8 mouse cellular contexts compared by ENCODE assay signal in the genomic region with DNA sequence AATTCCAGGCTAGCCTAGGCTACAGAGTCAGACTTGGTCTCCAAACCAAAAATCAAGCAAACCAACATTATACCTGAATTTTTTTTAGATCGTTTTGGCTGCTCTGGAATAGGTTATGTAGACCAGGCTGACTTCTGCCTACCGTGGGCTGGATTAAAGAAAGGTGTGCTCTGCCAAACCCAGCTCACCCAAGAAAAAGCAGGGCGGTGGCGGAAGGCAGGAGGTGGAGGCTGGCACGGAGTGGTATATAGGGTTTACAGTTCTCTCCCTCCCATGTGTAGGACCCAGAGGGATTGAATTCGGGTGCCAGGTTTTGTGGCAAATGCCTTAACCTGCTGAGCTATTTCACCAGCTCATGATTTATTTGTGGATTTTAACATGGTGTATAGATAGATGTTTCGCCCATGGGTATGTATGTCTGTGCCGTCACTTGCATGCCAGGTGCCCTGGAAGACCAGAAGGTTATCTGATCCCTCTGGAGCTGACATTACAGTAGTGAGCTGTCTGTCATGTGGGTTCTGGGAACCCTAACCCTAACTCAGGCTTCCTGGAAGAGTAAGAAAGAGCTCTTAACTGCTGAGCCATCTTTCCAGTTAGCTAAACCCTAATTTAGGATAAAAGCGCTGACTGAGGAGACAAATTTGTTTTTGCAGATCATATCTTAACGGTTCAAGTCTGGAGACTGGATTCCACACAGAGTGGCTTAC. TPM values are rescaled to one million over a fixed set of nuclear protein-coding genes. Genes with fewer than 3 reads are reported as not detected.
A peak's percentile ranks its signal among the peaks of the same experiment; 100 is the strongest.
DNase-seq lines count a peak whose midpoint lies in the region; ATAC-seq and TF ChIP-seq lines count a peak whose summit lies in the region.

Gene Exoc7 (minus strand): TSS at position 215 of the 707 bp plus-strand sequence.

- H3K79me2 ChIP-seq in myocyte (ENCODE audit: control insufficient read depth, insufficient read depth), result peaks cover 10% of the 10 kb centered on the region

- TF ChIP-seq POLR2A in myocyte (IDR thresholded peaks at IDR 0.05; ENCODE audit: insufficient read length, low read depth), result no peak

- ATAC-seq in embryonic facial prominence, embryonic 11.5 days (replicated peaks; ENCODE audit: insufficient number of reproducible peaks, low FRiP score, low TSS enrichment, low read depth), result peak; percentile 39; the same call in 1 of the 2 replicates
- no peak for ATAC-seq in heart, embryonic 13.5 days (ENCODE audit: extremely low read depth, insufficient number of reproducible peaks, low FRiP score, low TSS enrichment)

- WGBS in embryonic facial prominence, embryonic 11.5 days, result 80% methylated on average over 10 of the region's 10 CpGs
- 79% methylated on average over 10 of the region's 10 CpGs for WGBS in heart, embryonic 13.5 days

- peak within 1 kb of the TSS; percentile 17 for H3ac ChIP-seq in myocyte (ENCODE audit: control insufficient read depth, insufficient read length)

- DNase-seq in thymus, postnatal 0 days (ENCODE audit: low spot score), result no peak
- DNase-seq in thymus, postnatal 25 days, result no peak
- DNase-seq in embryonic facial prominence, embryonic 11.5 days (ENCODE audit: low spot score), result no peak
- DNase-seq in left cerebral cortex, postnatal 14 days (ENCODE audit: low spot score in 2 of 2), result no peak
- no peak for DNase-seq in urinary bladder, postnatal 25 days (ENCODE audit: low spot score)
- no peak for DNase-seq in frontal cortex, postnatal 10 days (ENCODE audit: low spot score in 2 of 2)

- H3K36me3 ChIP-seq in embryonic facial prominence, embryonic 11.5 days (replicated peaks; ENCODE audit: control insufficient read depth, insufficient read depth, low read depth, low read length), result peaks cover 7% of the 10 kb centered on the region
- peaks cover 32% of the 10 kb centered on the region for H3K36me3 ChIP-seq in heart, embryonic 13.5 days
- H3K36me3 ChIP-seq in myocyte (ENCODE audit: control insufficient read depth, insufficient read depth), result peaks cover 15% of the 10 kb centered on the region

- no peak within 1 kb of the TSS for H3K27ac ChIP-seq in embryonic facial prominence, embryonic 11.5 days (replicated peaks; ENCODE audit: low read depth, low read length)
- H3K27ac ChIP-seq in heart, embryonic 13.5 days (replicated peaks), result 0 out of 2 replicates have a peak within 1 kb of the TSS, but pooled peaks have one; percentile 13

- H3K27me3 ChIP-seq in embryonic facial prominence, embryonic 11.5 days (ENCODE audit: control insufficient read depth, insufficient read depth, low read length), result no peaks in the 10 kb centered on the region
- peaks cover 5% of the 10 kb centered on the region; the same call in 1 of the 2 replicates for H3K27me3 ChIP-seq in heart, embryonic 13.5 days (replicated peaks)
- H3K27me3 ChIP-seq in myocyte (ENCODE audit: control insufficient read depth, insufficient read depth, insufficient read length), result no peaks in the 10 kb centered on the region

- peak within 1 kb of the TSS; percentile 70 for H3K4me2 ChIP-seq in embryonic facial prominence, embryonic 11.5 days (ENCODE audit: low read depth, low read length)
- H3K4me2 ChIP-seq in heart, embryonic 13.5 days, result peak within 1 kb of the TSS; percentile 89
- H3K4me2 ChIP-seq in myocyte (ENCODE audit: low read depth), result peak within 1 kb of the TSS; percentile 100

- no peaks in the 10 kb centered on the region for H3K4me1 ChIP-seq in embryonic facial prominence, embryonic 11.5 days (ENCODE audit: control insufficient read depth, insufficient read depth, low read length)
- H3K4me1 ChIP-seq in heart, embryonic 13.5 days, result peaks cover 7% of the 10 kb centered on the region

- intact Hi-C loops in left cerebral cortex, postnatal 14 days (cut with DNase I), result loop anchor here (5.0 kb wide), 1 partner anchor 35 kb away; the partner anchor contains the start of gene Srp68

- no peaks in the 10 kb centered on the region for H3K9me3 ChIP-seq in embryonic facial prominence, embryonic 11.5 days (replicated peaks; ENCODE audit: control insufficient read depth, low read length)
- no peaks in the 10 kb centered on the region for H3K9me3 ChIP-seq in heart, embryonic 13.5 days

- H3K9ac ChIP-seq in embryonic facial prominence, embryonic 11.5 days (replicated peaks; ENCODE audit: low read length), result peak within 1 kb of the TSS; percentile 72
- H3K9ac ChIP-seq in heart, embryonic 13.5 days, result peak within 1 kb of the TSS; percentile 88

- H3K4me3 ChIP-seq in embryonic facial prominence, embryonic 11.5 days (ENCODE audit: low read depth, low read length), result peak within 1 kb of the TSS; percentile 80
- H3K4me3 ChIP-seq in heart, embryonic 13.5 days, result peak within 1 kb of the TSS; percentile 70
- H3K4me3 ChIP-seq in myocyte, result peak within 1 kb of the TSS; percentile 91

TF ChIP-seq in myocyte, 11 proteins besides CTCF, POLR2A, EP300 and RAD21:
- TF ChIP-seq MYOD1 (IDR thresholded peaks at IDR 0.05; ENCODE audit: control insufficient read depth in 1 of 3, insufficient read length in 2 of 3, low read depth in 2 of 3) (no peak), SRF (IDR thresholded peaks at IDR 0.05; ENCODE audit: control insufficient read depth, insufficient read length, low read depth) (no peak), USF1 (IDR thresholded peaks at IDR 0.05; ENCODE audit: low read depth) (no peak), E2F4 (IDR thresholded peaks at IDR 0.05; ENCODE audit: insufficient read depth) (no peak), MYOG (IDR thresholded peaks at IDR 0.05; ENCODE audit: control insufficient read depth in 1 of 3, insufficient read depth in 1 of 3, insufficient read length in 2 of 3, low read depth in 2 of 3) (no peak), MAX (IDR thresholded peaks at IDR 0.05; ENCODE audit: low read depth) (no peak), REST (IDR thresholded peaks at IDR 0.05; ENCODE audit: insufficient read depth, insufficient read length) (no peak), CEBPB (IDR thresholded peaks at IDR 0.05; ENCODE audit: insufficient read depth, poor library complexity, severe bottlenecking) (no peak), TCF12 (IDR thresholded peaks at IDR 0.05; ENCODE audit: insufficient read depth, poor library complexity, severe bottlenecking) (no peak), POLR2AphosphoS2 (IDR thresholded peaks at IDR 0.05; ENCODE audit: insufficient read length, low read depth) (no peak)

RNA-seq across cellular contexts. Expression of gene Exoc7, which starts in this region (rescaled TPM):
- polyA plus RNA-seq in thymus, postnatal 0 days (2015; fragmentation: Nextera tagmentation; extraction: Ambion mirVana), result 73.0 and 74.5 TPM in 2 replicates
- 64.1 and 64.2 TPM in 2 replicates for polyA plus RNA-seq in embryonic facial prominence, embryonic 11.5 days (2014; fragmentation: Nextera tagmentation; extraction: Ambion mirVana)
- polyA plus RNA-seq in heart, embryonic 13.5 days (2015; fragmentation: Nextera tagmentation; extraction: Ambion mirVana), result 45.0 and 46.0 TPM in 2 replicates
- 100 to 1,000 TPM in 1 of 2 experiments, 10 to 100 TPM in 1; 92.7 to 115 TPM for total RNA-seq in left cerebral cortex, postnatal 14 days (2021)
- polyA plus RNA-seq in myocyte (2012; fragmentation: generic; extraction: Trizol), result 55.0 TPM
